Mouse (Mus musculus) c-Kit-positive CD71-positive TER-119-positive erythroid progenitor cells, embryonic 14.5 days (primary cell): ENCODE results near the gene Hist1h1d.

Experiments used
- DNase-seq: peaks from one replicate; pipeline ENCODE4 v3.0.0-alpha.2; 2013; ENCODE audit warnings: low spot score

The Hist1h1d gene

DNA sequence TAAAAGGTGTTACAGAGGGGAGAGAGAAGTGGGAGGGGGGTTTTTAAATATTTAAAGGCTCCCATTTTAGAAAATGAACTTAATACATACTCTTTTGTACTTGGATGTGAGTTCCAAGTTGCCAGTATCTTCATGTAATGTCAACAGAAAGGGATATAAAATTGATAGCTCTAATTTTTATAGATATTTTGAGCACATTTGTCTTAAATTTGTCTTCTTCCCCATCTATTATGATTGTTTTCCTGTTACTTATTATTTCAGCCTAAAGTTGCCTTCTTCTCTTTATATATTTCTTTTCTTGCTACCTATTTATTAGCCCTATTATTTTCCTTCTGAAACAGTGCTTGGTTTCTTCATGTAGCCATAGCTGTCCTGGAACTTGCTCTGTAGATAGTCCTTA, at the start of gene Hist1h1d:
Gene Hist1h1d (plus strand): TSS at position 301 of the 400 bp plus-strand sequence.
- no peak for DNase-seq

- DNase-seq = peak; percentile 80
These were observed 49.3 kb upstream of the Hist1h1d start for GRCm38 (mm10) chr13:23503797-23504196.

DNA sequence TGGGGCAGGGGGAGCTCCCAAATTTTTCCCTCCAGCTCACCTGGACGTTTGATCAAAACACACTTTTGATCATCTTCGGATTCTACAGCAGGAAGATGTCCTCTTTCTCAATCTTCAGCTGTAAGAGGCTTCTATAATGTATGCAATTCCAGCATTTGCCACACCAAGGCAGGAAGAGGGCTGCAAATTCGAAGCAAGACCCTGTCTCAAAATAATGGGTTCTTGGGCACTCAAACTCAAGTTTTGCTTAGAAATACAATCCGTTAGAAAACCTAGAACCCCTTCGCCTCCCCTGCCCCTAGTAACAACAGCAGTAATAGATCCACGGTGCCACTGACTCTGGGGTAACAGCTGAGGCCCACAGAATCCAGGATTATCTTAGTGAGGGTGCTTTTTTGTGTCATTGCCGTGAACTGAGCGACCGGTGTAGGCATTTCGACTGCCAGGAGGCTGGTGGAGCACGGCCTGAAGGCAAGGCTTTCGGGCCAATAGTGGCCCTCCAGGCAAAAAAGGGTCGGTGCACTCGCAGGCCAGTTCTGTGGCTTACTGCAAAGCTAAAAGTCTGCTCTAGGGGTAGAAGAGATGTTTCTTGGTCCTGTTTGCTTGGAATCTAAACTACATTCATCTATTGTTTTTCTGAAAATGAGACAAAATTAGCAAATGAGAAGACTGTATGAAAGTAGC, 47.3 kb upstream of the Hist1h1d start:
- no peak for DNase-seq

DNA sequence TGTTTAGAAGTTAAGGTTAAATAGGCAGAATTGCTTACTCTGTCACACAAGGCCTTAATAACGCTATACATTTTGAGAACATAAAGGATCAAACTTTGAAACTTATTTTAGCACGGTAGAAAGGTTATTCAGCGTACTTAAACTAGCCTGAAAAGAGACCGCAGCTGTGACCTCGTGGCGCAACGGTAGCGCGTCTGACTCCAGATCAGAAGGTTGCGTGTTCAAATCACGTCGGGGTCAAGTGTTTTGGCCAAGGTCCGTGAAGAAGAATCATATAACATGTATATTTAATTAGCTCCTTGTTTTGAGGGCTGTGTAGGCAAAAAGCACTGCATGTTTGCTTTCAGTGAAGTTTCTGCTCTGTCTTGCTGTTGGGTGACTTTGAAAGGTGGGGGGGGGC, 46.7 kb upstream of the Hist1h1d start:
- DNase-seq = peak; percentile 82

GRCm38 (mm10) chr13:23506819-23507515, 46.1 kb upstream of the Hist1h1d start:
- DNase-seq = no peak

DNA sequence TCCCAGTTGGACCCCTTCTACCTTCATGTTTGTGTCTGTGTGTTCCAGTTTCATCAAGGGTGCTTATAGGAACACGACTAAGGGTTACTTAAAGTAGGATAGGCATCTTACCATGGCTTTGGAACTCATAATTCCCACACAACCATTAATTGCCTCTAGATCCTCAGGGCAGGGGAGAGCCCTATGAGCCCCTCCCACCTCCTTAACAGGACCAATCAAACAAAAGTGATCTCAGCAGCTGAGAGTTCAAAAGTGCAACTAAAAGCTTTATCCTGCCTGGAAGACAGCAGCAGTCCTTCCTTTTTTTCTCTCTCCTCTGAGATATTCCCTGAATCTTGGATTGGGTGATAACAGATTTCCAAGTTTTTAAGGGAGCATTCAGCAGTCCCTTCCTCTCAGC, 42.9 kb upstream of the Hist1h1d start:
- no peak for DNase-seq

GRCm38 (mm10) chr13:23513517-23513916, 39.5 kb upstream of the Hist1h1d start:
- DNase-seq = no peak

- no peak for DNase-seq
These were observed 37.8 kb upstream of the Hist1h1d start for GRCm38 (mm10) chr13:23515281-23515680.

DNA sequence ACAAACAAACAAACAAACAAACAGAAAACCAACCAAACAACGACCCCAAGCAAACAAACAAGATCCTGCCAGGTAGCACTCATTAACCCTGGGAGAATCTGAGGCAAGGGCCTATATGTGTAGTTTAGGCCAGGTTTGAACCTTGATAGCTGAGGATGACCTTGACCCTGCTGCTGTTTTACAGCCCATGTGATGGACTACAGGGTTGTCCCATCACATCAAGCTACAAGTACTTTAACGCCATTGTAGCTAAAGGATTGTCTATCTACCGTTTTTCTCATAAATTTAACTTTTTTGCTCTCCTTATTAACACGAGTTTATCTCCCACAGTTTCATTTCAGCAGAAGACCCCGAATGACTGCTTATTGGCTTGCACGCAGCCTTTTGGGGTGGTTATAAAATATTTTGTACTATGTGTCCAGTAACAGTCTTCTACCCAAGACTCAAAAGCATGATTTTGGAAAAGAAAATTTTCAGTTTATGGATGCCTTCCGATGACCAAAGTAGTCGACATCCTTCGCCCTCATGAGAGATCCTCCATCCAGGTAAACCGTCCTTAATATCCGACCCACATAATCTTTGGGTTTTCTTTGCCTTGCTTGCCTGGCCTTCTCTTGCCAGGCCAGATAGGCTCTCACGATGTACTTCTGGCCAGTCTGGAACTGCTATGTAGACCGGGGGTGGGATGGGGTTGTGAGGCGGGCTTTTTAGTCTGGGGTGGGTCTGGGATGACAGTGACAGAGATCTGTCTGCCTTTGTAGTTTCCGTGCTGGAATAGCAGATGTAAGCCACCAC, 37.0 kb upstream of the Hist1h1d start:
- DNase-seq = no peak

- DNase-seq = peak; percentile 86
These were observed 36.0 kb upstream of the Hist1h1d start for GRCm38 (mm10) chr13:23516822-23517602.

DNA sequence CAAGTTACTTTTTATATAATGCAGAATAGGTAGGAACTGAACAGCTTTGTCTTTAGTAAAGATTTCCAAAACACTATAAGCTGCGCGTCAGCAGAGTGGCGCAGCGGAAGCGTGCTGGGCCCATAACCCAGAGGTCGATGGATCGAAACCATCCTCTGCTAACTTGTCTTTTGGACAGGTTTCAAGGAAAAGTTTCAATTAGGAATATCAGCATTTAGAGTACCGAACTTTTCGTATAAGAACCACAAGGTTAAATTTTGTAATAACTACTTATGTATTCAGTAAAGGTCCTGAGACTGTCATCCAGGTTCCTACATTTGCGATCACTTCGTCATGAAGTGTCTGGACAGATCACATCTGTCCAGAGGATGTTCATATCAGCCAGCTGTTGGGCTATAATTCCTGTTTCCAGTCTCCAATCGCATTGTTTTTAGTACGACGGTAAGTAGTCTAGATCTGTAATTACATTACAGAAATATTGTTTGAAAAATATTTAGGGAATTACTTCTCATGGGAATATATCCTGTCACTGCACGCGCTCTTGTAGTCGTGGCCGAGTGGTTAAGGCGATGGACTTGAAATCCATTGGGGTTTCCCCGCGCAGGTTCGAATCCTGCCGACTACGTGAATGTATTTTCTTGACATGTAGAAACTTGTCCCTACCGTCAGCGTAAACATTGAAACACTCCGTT, 35.3 kb upstream of the Hist1h1d start:
- peak; percentile 90 for DNase-seq

GRCm38 (mm10) chr13:23518295-23518603, 34.8 kb upstream of the Hist1h1d start:
- DNase-seq = no peak

DNA sequence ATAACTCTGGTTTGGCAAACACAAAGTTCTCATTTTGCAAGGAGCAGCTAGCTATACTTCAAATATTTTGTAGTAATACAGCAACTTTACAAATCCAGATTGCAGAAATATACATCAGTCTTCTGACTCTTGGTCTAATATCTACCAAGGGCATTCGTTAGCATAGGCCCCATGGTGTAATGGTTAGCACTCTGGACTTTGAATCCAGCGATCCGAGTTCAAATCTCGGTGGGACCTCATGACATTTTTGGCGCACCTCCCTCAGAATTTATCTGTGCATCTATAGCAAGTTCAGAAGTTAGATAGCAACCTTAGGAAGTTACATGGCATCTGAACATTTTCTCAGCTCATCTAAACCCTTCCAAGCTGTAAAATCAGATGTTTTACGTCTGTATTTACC, 34.2 kb upstream of the Hist1h1d start:
- peak; percentile 90 for DNase-seq

DNA sequence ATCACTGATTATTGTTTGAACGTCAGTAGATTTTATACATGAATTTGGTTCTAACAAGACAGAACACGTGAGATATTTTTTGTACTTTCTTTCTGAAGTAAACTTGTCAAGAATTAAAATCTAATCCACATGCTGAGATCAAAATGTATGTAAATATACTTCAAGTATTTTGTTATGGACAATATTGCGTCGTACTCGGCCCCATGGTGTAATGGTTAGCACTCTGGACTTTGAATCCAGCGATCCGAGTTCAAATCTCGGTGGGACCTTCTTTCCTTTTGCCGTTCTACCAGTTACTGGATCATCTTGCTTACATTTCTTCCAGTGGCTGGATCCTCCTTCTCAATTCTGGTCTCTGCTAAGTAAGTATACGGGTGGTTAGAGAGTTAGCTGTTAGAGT, 33.6 kb upstream of the Hist1h1d start:
- peak; percentile 84 for DNase-seq

- peak; percentile 84 for DNase-seq
These were observed 31.4 kb upstream of the Hist1h1d start for GRCm38 (mm10) chr13:23521703-23522102.

GRCm38 (mm10) chr13:23523976-23524375, 29.1 kb upstream of the Hist1h1d start:
- DNase-seq = no peak

DNA sequence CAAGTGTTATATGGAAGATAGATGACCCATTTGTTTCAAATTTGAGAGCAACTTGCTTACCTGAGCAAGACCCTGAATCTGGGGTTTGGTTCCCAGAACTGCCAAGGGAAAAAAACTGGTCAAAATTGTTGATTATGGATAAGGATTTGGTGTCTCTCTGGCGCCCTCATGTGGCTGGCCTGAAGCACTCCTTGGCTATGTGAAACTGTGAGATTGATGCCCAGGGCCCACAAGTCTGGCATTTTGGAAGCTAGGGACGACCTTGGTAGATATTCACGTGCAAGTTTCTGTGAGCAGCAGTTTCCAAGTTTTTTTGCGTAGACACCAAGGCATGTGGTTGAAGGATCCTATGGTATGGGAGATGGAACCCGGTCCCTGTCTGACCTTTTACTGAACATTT, 28.4 kb upstream of the Hist1h1d start:
- DNase-seq = peak; percentile 87

GRCm38 (mm10) chr13:23525901-23526300, 27.2 kb upstream of the Hist1h1d start:
- DNase-seq = no peak

DNA sequence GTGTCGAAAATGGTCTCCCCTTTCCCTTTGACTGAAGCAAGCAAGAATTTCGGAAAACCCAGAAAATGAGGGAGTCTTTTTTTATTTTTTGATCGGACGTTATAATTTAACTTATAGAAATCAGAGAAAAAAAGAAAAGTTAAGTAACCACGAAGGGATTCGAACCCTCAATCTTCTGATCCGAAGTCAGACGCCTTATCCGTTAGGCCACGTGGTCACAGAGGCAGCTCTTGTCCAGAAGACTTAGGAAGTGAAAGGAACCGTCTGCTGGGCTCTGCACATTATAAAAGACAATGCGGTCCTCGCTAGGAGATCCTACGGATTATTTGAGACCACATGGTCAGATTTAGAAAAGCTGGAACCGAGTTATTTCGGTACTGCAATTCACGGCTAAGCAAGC, 26.8 kb upstream of the Hist1h1d start:
- DNase-seq = peak; percentile 92

GRCm38 (mm10) chr13:23529005-23529404, 24.1 kb upstream of the Hist1h1d start:
- DNase-seq = no peak

DNA sequence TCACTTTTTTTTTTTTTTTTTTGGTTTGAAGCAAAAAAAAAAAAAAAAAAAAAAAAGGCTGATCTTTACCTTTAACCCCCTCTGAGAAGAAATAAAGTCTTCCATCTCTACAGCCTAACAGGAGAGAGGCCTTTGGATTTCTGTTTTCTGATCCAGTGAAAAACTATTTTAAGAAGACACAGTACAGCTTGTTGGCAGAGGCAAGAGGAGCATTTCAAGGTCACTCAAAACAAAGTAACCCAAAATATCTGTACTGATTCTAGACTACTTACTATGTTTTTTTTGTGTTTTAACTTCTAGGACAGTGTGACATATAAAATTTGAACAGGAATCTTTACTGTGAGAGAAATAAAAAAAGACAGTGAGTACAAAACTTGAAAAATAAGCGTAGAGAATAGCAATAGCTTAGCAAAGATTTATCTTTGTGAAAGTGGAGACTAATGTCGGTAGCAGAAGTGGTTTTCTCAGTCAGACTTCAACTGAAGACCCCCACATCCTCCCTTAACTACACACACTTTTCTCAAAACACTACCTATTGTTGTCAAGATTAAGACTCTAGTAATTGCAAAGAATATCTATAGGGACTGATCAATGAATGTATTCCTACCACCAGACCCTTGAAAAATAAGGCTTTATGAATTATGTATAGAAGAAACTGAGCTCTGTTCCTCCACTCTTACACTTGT, 23.4 kb upstream of the Hist1h1d start:
- DNase-seq = no peak
